Mouse (Mus musculus) embryo, embryonic 11 days (tissue): Measurements from ENCODE around the gene Acot8.

Source experiments
- DNase-seq: peaks from one replicate; pipeline ENCODE4 v3.0.0-alpha.2; 2015

Gene Acot8

GRCm38 (mm10) chr2:164779481-164780086, 25.1 kb downstream of the Acot8 start, which contains the start of gene Tnnc2:
Tnnc2 (minus strand) TSS chr2:164779967.
- no peak for DNase-seq

DNA sequence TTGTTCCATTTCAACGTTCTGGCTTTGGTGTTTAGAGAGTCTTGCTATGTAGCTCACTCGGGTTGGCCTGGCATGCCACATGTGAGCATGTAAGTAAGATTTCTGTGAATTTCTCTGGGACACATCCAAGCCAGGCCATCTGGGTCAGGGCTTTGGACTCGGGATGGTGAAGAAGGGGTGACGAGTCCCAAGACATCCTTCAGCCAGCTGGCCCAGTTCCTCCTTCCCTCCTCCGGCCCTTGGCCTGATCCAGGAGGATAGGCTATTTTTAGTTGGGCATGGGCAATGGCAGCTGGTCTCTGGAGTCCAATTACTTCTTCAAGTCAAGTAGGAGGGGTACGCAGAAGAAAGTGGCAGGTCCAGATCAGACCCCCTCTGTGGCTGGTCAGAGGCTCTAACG, 25.9 kb downstream of the Acot8 start:
- no peak for DNase-seq

DNA sequence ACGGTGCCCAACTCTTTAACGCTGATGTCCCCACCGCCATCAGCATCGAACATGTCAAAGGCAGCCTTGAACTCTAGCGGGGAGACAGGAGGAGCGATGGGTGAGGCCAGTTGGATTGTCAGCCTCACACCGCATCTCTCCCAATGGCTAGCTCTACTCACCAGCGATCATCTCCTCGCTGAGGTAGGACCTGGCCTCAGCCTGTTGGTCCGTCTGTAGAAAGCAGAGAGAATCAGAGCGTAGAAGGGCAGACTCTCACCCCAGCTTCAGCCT, 26.7 kb downstream of the Acot8 start:
- no peak for DNase-seq

GRCm38 (mm10) chr2:164777246-164778014, 27.3 kb downstream of the Acot8 start:
- DNase-seq, result no peak

- DNase-seq, result no peak
Measured at GRCm38 (mm10) chr2:164776801-164777200, 27.9 kb downstream of the Acot8 start.

- no peak for DNase-seq
Measured at GRCm38 (mm10) chr2:164776130-164776529, 28.6 kb downstream of the Acot8 start.

DNA sequence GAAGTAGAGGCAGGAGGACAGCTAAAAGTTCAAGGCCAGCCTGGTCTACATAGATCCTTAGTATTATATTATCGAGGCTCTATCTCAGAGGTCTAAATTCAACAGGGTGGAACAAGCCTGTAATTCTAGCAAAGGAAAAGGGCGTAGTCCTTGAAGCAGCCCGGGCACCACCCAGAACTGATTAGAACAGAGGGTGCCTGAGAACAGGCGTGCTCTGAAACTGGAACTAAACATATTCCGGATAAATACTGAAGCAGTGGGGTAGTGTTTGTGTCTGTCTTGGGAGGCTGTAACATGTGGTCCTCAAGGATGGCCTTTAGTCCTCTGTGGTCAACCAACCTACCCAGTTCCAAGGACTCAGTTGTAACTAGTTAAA, 30.7 kb downstream of the Acot8 start:
- no peak for DNase-seq

GRCm38 (mm10) chr2:164773229-164773988, 31.3 kb downstream of the Acot8 start:
- DNase-seq, result no peak

DNA sequence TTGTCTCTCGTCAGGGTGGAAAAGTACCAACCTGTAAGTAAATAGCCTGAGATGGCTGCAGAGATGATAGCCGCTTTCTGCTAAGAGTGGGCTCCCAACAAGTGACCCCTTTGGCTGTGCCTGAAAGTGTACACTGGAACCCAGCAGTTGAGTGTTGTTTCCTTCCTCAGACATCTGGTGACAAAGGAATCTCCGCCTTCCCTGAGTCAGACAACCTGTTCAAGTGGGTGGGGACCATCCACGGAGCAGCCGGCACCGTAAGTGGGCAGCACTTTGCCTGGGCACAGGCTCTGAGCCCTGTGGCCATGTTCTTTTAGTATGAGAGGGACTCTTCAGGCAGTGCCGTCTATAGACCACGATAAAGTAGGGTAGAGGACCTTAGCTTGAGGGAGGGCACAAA, 33.6 kb downstream of the Acot8 start:
- no peak for DNase-seq

GRCm38 (mm10) chr2:164770279-164770678, 34.4 kb downstream of the Acot8 start:
- DNase-seq, result no peak

DNA sequence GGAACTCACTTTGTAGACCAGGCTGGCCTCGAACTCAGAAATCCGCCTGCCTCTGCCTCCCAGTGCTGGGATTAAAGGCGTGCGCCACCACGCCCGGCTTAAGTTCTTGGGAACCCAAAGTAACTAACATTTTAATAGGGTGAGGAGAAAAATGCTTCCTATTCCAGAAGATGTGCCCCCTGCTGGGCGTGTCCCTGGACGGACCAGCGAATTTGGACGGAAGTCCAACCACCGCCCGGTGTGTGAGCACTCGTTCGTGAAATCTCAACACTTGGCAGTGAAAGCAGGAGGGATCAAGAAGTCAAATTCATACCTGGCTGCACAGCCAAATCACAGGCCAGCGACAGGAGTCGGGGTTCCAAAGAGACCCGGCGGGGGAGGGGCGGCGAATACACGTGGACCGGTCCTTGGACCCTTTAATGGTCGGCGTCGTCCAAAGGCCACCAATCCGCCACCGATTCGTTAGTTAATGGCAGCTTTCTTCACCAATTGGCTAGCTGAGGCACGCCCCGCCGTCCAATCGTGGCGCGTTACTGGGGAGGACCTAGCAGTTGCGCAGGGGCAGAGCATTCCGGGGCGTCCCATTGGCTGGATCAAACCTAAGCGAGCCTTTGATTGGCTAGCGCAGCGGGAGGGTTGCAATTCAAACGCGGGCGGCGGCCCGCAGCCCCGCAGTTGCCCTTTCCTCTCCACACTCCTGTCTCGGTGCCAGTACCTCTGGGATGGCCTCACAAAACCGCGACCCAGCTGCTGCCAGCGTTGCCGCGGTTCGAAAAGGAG, 35.2 kb downstream of the Acot8 start, which contains the start of gene Ube2c:
Ube2c (plus strand) TSS at position 641 of the 780 bp plus-strand sequence.
- DNase-seq, result peak; percentile 99

DNA sequence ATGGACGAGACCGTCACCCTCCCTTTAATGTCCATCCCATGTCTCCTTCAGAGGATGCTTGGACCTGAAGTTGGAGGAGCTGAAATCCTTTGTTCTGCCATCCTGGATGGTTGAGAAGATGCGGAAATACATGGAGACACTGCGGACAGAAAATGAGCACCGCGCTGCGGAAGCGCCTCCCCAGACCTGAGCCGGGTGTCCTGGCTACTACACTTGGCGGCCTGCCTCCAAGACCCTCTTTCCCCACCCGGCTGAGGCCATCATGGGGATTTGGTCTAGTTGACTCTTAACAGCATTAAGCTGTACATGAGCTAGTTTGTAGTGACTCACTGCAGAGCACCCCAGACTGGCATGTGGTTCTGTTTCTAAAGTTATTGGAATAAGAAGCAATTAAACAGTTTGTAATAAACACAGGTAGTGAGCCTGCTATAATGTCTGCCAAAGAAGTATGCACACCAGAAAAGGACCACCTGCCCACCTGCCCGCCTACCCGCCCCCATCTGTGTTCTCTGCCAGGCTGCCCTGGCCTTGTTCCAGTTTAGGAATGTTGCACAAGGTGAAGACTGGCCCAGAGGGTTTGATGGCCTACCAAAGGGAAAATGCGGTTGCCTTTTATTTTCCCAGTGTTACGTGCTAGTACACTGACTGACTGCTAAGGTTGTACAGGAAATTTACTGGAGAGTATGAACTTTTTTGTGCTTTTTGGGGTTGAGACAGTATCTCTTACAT, 36.7 kb downstream of the Acot8 start:
- no peak for DNase-seq

DNA sequence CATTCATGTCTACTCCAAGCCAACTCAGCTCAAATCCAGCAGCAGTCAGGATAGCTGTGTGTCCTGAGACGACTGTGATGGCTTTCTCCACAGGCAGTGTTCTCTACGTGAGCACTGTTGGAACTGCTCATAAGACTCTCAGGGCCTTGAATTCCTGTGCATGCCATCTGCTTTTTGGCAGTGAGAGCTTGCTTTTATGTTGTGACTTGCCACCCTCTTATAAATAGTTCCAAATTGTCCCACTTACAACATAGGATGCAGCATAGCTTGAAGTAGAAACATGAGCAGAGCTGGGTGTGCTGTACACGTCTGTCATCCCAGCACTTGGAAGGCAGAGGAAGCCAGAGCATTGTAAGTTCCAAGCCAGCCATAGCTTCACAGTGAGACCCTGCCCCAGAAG, 38.8 kb downstream of the Acot8 start:
- DNase-seq, result no peak

GRCm38 (mm10) chr2:164762593-164762992, 42.1 kb downstream of the Acot8 start:
- no peak for DNase-seq

- no peak for DNase-seq
Measured at GRCm38 (mm10) chr2:164761971-164762370, 42.7 kb downstream of the Acot8 start.

- DNase-seq, result no peak
Measured at GRCm38 (mm10) chr2:164761502-164761901, 43.2 kb downstream of the Acot8 start.

DNA sequence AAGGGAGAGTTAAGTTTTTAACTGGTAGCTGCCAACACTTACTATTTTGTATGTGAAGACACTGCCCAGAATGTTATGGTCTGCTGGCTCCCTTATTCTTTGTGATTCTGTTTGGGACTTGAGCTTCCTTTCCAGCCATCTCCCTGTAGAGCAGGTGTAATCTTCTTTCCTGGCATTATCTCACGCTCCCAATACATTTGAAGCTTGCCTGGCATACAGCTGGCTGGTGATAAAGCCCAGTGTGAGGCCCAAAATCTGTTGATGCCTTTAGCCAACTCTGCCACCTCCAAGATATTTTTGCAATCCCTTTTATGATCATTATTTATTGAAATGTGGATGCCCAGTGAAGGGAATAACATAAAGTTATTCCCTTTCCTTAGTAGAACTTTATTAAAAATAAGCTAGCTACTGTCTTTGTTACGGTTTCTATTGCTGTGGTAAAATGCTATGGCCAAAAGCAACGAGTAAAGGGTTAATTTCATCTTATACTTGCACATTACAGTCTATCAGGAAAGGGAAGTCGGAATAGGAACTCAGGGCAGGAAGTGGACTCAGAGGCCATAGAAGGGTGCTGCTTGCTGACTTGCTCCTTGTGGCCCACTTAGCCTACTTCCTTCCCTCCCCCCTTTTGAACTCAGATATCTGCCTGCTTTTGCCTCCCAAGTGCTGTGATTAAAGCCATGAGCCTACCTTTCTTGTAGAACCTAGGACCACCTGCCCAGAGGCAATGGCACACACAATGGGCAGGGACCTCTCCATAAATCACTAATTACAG, 44.4 kb downstream of the Acot8 start:
- no peak for DNase-seq

- DNase-seq, result no peak
Measured at GRCm38 (mm10) chr2:164758692-164759091, 46.0 kb downstream of the Acot8 start.

- no peak for DNase-seq
Measured at GRCm38 (mm10) chr2:164757841-164758240, 46.8 kb downstream of the Acot8 start.

- DNase-seq, result no peak
Measured at GRCm38 (mm10) chr2:164754800-164755199, 49.9 kb downstream of the Acot8 start.

DNA sequence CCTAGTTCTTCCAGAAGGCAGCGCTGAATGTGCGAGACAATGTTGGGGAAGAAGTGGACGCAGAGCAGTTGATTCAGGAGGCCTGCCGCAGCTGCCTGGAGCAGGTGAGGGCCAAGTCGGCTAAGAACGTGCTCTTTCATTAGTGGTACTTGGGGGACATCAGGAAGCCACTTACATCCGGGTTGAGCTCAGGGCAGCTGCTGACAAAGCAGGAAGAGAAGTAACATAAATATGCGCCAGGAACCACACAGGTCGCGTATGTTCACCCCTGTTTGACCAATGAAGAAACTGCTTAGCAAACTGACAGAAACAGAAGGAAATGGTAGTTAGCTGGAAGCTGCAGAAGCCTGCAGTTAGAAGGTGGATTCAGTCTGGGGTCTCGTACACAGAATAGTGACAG, 50.6 kb downstream of the Acot8 start:
- DNase-seq, result no peak

GRCm38 (mm10) chr2:164752454-164752853, 52.2 kb downstream of the Acot8 start:
- no peak for DNase-seq
